Mouse (Mus musculus): ENCODE results near the gene Asb18.

Gene Asb18

GRCm38 (mm10) chr1:89932021-89932423 lies 82.4 kb downstream of the Asb18 start:
- no peak for DNase-seq

GRCm38 (mm10) chr1:89931120-89931519 lies 83.3 kb downstream of the Asb18 start, which contains the start of gene Gbx2:
Gene Gbx2, minus strand, starts transcription at chr1:89931179.
- no peak for DNase-seq

GRCm38 (mm10) chr1:89930551-89930950 lies 83.9 kb downstream of the Asb18 start:
- no peak for DNase-seq

GRCm38 (mm10) chr1:89929721-89930505 lies 84.6 kb downstream of the Asb18 start:
- DNase-seq, result no peak

- no peak for DNase-seq
Observed at GRCm38 (mm10) chr1:89929181-89929580, 85.3 kb downstream of the Asb18 start.

GRCm38 (mm10) chr1:89928676-89929075 lies 85.8 kb downstream of the Asb18 start:
- no peak for DNase-seq

GRCm38 (mm10) chr1:89927061-89927661 lies 87.3 kb downstream of the Asb18 start:
- no peak for DNase-seq

- DNase-seq, result no peak
Observed at GRCm38 (mm10) chr1:89926583-89927060, 87.8 kb downstream of the Asb18 start.

GRCm38 (mm10) chr1:89925501-89926190 lies 88.8 kb downstream of the Asb18 start:
- DNase-seq, result no peak

- DNase-seq, result no peak
Observed at GRCm38 (mm10) chr1:89923642-89924020, 90.8 kb downstream of the Asb18 start.

GRCm38 (mm10) chr1:89922883-89923641 lies 91.4 kb downstream of the Asb18 start:
- DNase-seq, result no peak

GRCm38 (mm10) chr1:89922282-89922681 lies 92.2 kb downstream of the Asb18 start:
- DNase-seq, result no peak

GRCm38 (mm10) chr1:89921806-89922205 lies 92.7 kb downstream of the Asb18 start:
- DNase-seq, result no peak

- DNase-seq, result no peak
Observed at GRCm38 (mm10) chr1:89919206-89919605, 95.3 kb downstream of the Asb18 start.

- no peak for DNase-seq
Observed at GRCm38 (mm10) chr1:89918111-89918510, 96.4 kb downstream of the Asb18 start.

- DNase-seq, result no peak
Observed at GRCm38 (mm10) chr1:89913611-89914010, 100.9 kb downstream of the Asb18 start.

- DNase-seq, result no peak
Observed at GRCm38 (mm10) chr1:89912392-89912791, 102.1 kb downstream of the Asb18 start.

- DNase-seq, result no peak
Observed at GRCm38 (mm10) chr1:89909796-89910195, 104.7 kb downstream of the Asb18 start.

- DNase-seq, result no peak
Observed at GRCm38 (mm10) chr1:89902641-89903040, 111.8 kb downstream of the Asb18 start.

GRCm38 (mm10) chr1:89902236-89902635 lies 112.2 kb downstream of the Asb18 start:
- no peak for DNase-seq

GRCm38 (mm10) chr1:89901381-89901780 lies 113.1 kb downstream of the Asb18 start:
- no peak for DNase-seq
